Mouse (Mus musculus) activated CD4-positive, CD25-positive, alpha-beta regulatory T cell, adult 4 months (primary cell): ENCODE results near the gene Cacul1. TPM values are rescaled to one million over a fixed set of nuclear protein-coding genes. Genes with fewer than 3 reads are reported as not detected.

Experiments
- ATAC-seq: one replicate; pipeline ENCODE4 v1.8.0; 2017
- polyA plus RNA-seq, 2 experiments: library from polyadenylated mRNA; unstranded; fragments of 100-300 nt; shearing (Covaris generic); gene quantifications; one replicate each; pipeline ENCODE4 v1.2.1; 2017

Cacul1 gene
- polyA plus RNA-seq, 2 experiments from 2014 or later: 18.9 to 23.5 TPM

GRCm38 (mm10) chr19:60530171-60530570 lies 50.7 kb downstream of the Cacul1 start:
- ATAC-seq: no peak

DNA sequence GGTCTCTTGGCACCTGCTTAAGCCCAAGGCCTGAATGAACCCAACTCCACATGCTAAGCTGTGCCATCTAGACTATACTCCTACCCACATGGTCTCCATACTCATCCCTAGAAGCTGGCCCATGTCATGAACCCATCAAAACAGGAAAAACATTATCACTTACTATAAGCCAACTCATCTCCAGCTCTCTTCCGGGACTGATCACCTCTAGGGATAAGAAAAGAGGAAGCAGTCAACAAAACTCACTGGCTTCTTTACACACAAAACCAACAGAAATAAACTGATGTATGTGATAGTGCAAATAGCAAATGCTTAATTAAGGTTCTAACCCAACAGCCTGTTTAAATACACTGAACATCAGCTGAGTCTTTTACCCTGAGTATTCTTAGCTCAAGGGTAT lies 51.5 kb downstream of the Cacul1 start:
- no peak for ATAC-seq

- no peak for ATAC-seq
Observed at GRCm38 (mm10) chr19:60528602-60529001, 52.2 kb downstream of the Cacul1 start.

DNA sequence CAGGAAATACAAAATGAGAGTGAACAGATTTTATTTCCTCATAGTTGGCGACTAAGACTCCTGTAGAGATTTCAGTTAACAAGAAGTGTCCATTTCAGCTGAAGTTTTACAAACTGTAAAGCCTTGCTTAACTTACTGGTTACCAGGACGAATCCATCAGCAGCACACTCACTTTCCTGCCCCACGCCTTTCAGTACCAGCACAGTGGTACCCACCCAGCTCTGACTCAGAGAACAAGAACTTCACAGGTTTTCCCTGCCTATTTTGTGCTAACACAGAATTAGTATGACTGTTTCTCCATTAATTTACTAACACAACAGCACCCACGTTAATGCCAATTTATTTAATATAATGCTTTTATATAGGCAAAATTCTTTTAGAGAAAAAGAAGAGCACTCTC lies 53.9 kb downstream of the Cacul1 start:
- ATAC-seq: no peak

DNA sequence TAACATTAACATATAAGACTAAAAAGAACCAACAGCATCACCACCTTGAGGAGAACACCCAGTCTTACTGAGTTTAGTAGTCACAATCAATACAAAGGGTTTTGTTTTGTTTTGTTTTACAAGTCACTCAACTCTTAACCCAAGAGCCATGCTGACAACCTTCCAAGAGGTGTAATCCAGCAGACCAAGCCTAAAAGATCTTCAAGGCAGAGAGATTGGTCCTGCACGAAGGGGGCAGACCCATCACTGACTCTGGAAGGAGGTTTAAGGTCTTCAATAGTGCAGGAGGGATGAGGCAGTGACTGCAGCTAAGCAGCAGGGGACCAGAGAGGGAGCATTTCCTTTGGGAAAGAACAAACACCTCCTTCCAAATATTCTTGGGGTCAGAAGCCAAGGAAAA lies 55.7 kb downstream of the Cacul1 start:
- no peak for ATAC-seq

- no peak for ATAC-seq
Observed at GRCm38 (mm10) chr19:60524678-60525077, 56.1 kb downstream of the Cacul1 start.

GRCm38 (mm10) chr19:60520131-60520530 lies 60.7 kb downstream of the Cacul1 start:
- ATAC-seq: no peak

- ATAC-seq: no peak
Observed at GRCm38 (mm10) chr19:60515064-60515463, 65.8 kb downstream of the Cacul1 start.

DNA sequence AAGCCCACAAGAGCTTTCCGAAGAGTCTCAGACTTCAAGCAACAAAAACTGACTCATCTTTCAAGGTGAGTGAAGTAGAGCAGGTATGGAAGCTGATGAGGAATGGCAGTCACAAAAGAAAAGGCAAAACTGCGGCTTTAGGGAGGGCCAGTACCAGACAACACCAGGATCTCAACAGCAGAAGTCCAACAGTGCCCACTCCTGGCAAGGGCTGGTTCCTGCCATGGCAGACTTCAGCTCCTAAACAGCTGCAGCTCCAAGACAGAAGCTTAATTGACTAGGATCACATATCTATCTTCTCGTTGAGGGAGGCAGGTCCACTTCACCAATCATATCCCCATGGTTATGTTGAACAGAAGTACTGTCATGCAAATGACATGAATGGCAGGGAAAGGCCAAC lies 67.4 kb downstream of the Cacul1 start:
- no peak for ATAC-seq

GRCm38 (mm10) chr19:60500209-60500608 lies 80.6 kb downstream of the Cacul1 start:
- ATAC-seq: no peak

DNA sequence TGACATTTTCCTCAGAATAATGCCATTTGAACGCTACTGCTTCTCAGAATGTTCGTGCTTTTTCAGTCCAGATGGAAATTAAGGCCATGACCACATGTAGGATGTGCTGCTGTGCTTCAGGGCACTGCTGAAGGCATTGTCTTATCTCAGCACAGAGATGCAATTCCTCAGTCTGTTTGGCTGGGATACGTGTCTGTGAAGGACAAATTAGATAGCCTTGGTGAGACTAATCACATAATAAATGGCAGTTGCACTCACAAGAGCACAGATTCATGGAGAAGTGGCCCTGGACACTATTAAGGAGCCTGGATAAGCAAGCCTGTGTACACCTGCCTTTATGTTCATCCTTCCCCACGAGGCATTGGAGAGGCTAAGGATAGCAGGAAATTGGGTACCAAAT lies 83.7 kb downstream of the Cacul1 start:
- ATAC-seq: no peak

GRCm38 (mm10) chr19:60495772-60496171 lies 85.1 kb downstream of the Cacul1 start:
- ATAC-seq: no peak

- ATAC-seq: no peak
Observed at GRCm38 (mm10) chr19:60489566-60489965, 91.3 kb downstream of the Cacul1 start.

DNA sequence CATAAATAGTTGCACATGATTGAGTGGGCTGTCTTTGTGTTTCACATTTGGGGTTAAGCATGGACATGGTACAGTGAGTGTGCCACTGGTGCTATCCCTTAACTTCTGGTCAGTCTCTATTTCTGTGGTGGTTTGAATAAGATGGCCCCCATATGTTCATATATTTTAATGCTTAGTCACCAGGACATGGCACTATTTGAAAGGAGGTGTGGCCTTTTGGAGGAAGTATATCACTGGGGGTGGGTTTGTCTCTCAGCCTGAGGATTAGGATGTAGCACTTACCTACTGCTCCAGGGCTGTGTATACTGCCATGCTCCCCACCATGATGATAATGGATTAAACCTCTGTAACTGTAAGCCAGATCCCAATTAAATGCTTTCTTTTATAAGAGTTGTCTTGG lies 95.6 kb downstream of the Cacul1 start:
- ATAC-seq: no peak

GRCm38 (mm10) chr19:60478859-60479258 lies 102.0 kb downstream of the Cacul1 start:
- ATAC-seq: no peak

DNA sequence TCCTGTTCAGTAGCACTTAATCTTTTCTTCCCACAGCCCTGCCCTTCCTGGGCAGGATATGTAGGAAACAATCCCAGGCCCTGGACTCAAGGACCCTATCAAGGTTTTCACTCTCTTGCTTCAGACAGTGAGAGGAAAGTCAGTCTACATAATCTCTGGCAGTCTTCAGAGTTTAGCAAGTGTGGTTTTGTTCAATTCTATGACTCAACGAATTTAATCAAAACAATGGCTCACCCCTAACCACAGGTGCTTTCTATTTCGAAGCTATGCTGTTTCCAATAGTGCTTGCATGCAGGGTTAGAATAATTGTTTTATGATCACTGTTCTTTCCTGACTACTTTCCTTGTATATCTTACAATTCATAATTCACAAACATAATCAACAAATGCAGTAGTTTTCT lies 103.0 kb downstream of the Cacul1 start:
- no peak for ATAC-seq

Other genes starting within 250 kb of the Cacul1 start
- gene Prlhr, start 112.7 kb downstream of the Cacul1 start, polyA plus RNA-seq: not detected
- gene Nanos1, start 175.0 kb upstream of the Cacul1 start, polyA plus RNA-seq: 1 to 10 TPM in 1 of 2 experiments, under 1 TPM in 1; 0.94 to 1.4 TPM
- 100 to 1,000 TPM; 111 to 134 TPM for gene Eif3a, start 209.6 kb upstream of the Cacul1 start, polyA plus RNA-seq
- gene Fam45a, start 230.6 kb upstream of the Cacul1 start, polyA plus RNA-seq: 10 to 100 TPM; 59.1 to 69.0 TPM